Mouse (Mus musculus): ENCODE results near the gene Gjd2. TPM values are rescaled to one million over a fixed set of nuclear protein-coding genes. Genes with fewer than 3 reads are reported as not detected.

The Gjd2 gene
- polyA plus RNA-seq (2012; rRNA removed), result 0.04 TPM in 1 of 2 replicates, not detected in the other

- H3K4me1 ChIP-seq (ENCODE audit: control insufficient read depth, insufficient read depth, low read length), result no peaks in the 10 kb centered on the region
- WGBS, result 1% methylated on average over 60 of the region's 60 CpGs
- TF ChIP-seq CTCF (IDR thresholded peaks at IDR 0.05; ENCODE audit: insufficient read depth, low read length), result no peak
- H3K4me3 ChIP-seq (replicated peaks; ENCODE audit: extremely low read depth, low read depth, low read length), result no peak within 1 kb of the TSS
- no peak for DNase-seq
Measured at GRCm38 (mm10) chr2:114013295-114013771, at the start of gene Gjd2. TSS of gene Gjd2 (minus strand) at chr2:114013619.

GRCm38 (mm10) chr2:114060071-114060591 lies 46.7 kb upstream of the Gjd2 start:
- 50% methylated on average over 6 of the region's 6 CpGs for WGBS
- no peak for TF ChIP-seq POLR2A (IDR thresholded peaks at IDR 0.05; ENCODE audit: borderline replicate concordance, extremely low read depth, low read depth, low read length)
- no peak for TF ChIP-seq CTCF (IDR thresholded peaks at IDR 0.05; ENCODE audit: insufficient read depth, low read length)
- DNase-seq, result no peak
- H3K4me1 ChIP-seq (ENCODE audit: control insufficient read depth, insufficient read depth, low read length), result no peaks in the 10 kb centered on the region
- H3K4me3 ChIP-seq (replicated peaks; ENCODE audit: extremely low read depth, low read depth, low read length), result no peak overlapping the region

- 50% methylated on average over 1 of the region's 1 CpGs for WGBS
- Histone ChIP-seq H3K4me1 (ENCODE audit: control insufficient read depth, insufficient read depth, low read length) (no peaks in the 10 kb centered on the region), H3K4me3 (replicated peaks; ENCODE audit: extremely low read depth, low read depth, low read length) (no peak overlapping the region)
- no peak for DNase-seq
- no peak for TF ChIP-seq POLR2A (IDR thresholded peaks at IDR 0.05; ENCODE audit: borderline replicate concordance, extremely low read depth, low read depth, low read length)
- TF ChIP-seq CTCF (IDR thresholded peaks at IDR 0.05; ENCODE audit: insufficient read depth, low read length), result no peak
Measured at GRCm38 (mm10) chr2:114059608-114060007, 46.2 kb upstream of the Gjd2 start.

GRCm38 (mm10) chr2:114058226-114058796 lies 44.9 kb upstream of the Gjd2 start:
- Histone ChIP-seq H3K4me1 (ENCODE audit: control insufficient read depth, insufficient read depth, low read length) (no peaks in the 10 kb centered on the region), H3K4me3 (replicated peaks; ENCODE audit: extremely low read depth, low read depth, low read length) (no peak overlapping the region)
- DNase-seq, result no peak
- 77% methylated on average over 10 of the region's 10 CpGs for WGBS
- TF ChIP-seq CTCF (IDR thresholded peaks at IDR 0.05; ENCODE audit: insufficient read depth, low read length) (no peak), POLR2A (IDR thresholded peaks at IDR 0.05; ENCODE audit: borderline replicate concordance, extremely low read depth, low read depth, low read length) (no peak)

- no peak for DNase-seq
Measured at GRCm38 (mm10) chr2:114057303-114057853, 44.0 kb upstream of the Gjd2 start.

GRCm38 (mm10) chr2:114054129-114054528 lies 40.7 kb upstream of the Gjd2 start:
- WGBS, result 72% methylated on average over 4 of the region's 4 CpGs
- TF ChIP-seq POLR2A (IDR thresholded peaks at IDR 0.05; ENCODE audit: borderline replicate concordance, extremely low read depth, low read depth, low read length) (no peak), CTCF (IDR thresholded peaks at IDR 0.05; ENCODE audit: insufficient read depth, low read length) (no peak)
- DNase-seq, result no peak

More at GRCm38 (mm10) chr2:114057303-114057853, 44.0 kb upstream of the Gjd2 start:
- Histone ChIP-seq H3K4me3 (replicated peaks; ENCODE audit: extremely low read depth, low read depth, low read length) (no peak overlapping the region), H3K4me1 (ENCODE audit: control insufficient read depth, insufficient read depth, low read length) (no peaks in the 10 kb centered on the region)
- WGBS, result 14% methylated on average over 10 of the region's 10 CpGs
- TF ChIP-seq CTCF (IDR thresholded peaks at IDR 0.05; ENCODE audit: insufficient read depth, low read length), result no peak

GRCm38 (mm10) chr2:114052696-114053598 lies 39.5 kb upstream of the Gjd2 start, which contains the start of gene Actc1:
TSS of gene Actc1 (minus strand) at chr2:114053548.
- no peaks in the 10 kb centered on the region for H3K4me1 ChIP-seq (ENCODE audit: control insufficient read depth, insufficient read depth, low read length)
- no peak within 1 kb of the TSS for H3K4me3 ChIP-seq (replicated peaks; ENCODE audit: extremely low read depth, low read depth, low read length)
- 22% methylated on average over 14 of the region's 14 CpGs for WGBS
- no peak for TF ChIP-seq CTCF (IDR thresholded peaks at IDR 0.05; ENCODE audit: insufficient read depth, low read length)
- no peak for TF ChIP-seq POLR2A (IDR thresholded peaks at IDR 0.05; ENCODE audit: borderline replicate concordance, extremely low read depth, low read depth, low read length)
- DNase-seq, result no peak

More at GRCm38 (mm10) chr2:114054129-114054528, 40.7 kb upstream of the Gjd2 start:
- Histone ChIP-seq H3K4me1 (ENCODE audit: control insufficient read depth, insufficient read depth, low read length) (no peaks in the 10 kb centered on the region), H3K4me3 (replicated peaks; ENCODE audit: extremely low read depth, low read depth, low read length) (no peak overlapping the region)

GRCm38 (mm10) chr2:114051871-114052241 lies 38.4 kb upstream of the Gjd2 start:
- no peak for TF ChIP-seq CTCF (IDR thresholded peaks at IDR 0.05; ENCODE audit: insufficient read depth, low read length)
- TF ChIP-seq POLR2A (IDR thresholded peaks at IDR 0.05; ENCODE audit: borderline replicate concordance, extremely low read depth, low read depth, low read length), result no peak
- Histone ChIP-seq H3K4me3 (replicated peaks; ENCODE audit: extremely low read depth, low read depth, low read length) (no peak overlapping the region), H3K4me1 (ENCODE audit: control insufficient read depth, insufficient read depth, low read length) (no peaks in the 10 kb centered on the region)
- DNase-seq, result no peak
- WGBS, result 83% methylated on average over 14 of the region's 14 CpGs

- H3K4me3 ChIP-seq (replicated peaks; ENCODE audit: extremely low read depth, low read depth, low read length), result no peak overlapping the region
- 80% methylated on average over 7 of the region's 7 CpGs for WGBS
- H3K4me1 ChIP-seq (ENCODE audit: control insufficient read depth, insufficient read depth, low read length), result no peaks in the 10 kb centered on the region
- no peak for DNase-seq
- TF ChIP-seq POLR2A (IDR thresholded peaks at IDR 0.05; ENCODE audit: borderline replicate concordance, extremely low read depth, low read depth, low read length), result no peak
- TF ChIP-seq CTCF (IDR thresholded peaks at IDR 0.05; ENCODE audit: insufficient read depth, low read length), result no peak
Measured at GRCm38 (mm10) chr2:114051111-114051870, 37.9 kb upstream of the Gjd2 start.

Measured in lung, adult 2 months (tissue).